Mouse (Mus musculus) kidney, postnatal 10 days (tissue): Measurements from ENCODE around the gene Olfr745.

Experiments
- DNase-seq: peaks from one replicate; pipeline ENCODE4 v3.0.0; 2021; ENCODE audit warnings: mixed read lengths

Gene Olfr745

DNA sequence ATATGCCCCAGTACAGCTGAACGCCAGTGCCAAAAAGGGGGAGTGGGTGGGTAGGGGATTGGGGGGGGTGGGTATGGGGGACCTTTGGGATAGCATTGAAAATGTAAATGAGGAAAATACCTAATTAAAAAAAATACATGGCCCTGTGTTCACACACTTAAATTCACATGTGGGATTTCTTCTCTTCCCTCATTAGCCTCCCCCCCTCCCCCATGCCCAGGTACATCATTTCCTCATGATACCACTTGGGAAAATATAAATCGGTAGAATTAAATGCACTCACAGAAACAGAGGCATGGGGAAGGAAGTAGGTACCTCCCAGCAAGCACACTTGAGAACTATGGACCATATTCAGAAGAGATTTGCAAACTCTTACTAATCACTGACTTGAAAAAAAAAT lies at the start of gene Olfr745:
Gene Olfr745 (plus strand): TSS at position 301 of the 400 bp plus-strand sequence.
- no peak for DNase-seq

DNA sequence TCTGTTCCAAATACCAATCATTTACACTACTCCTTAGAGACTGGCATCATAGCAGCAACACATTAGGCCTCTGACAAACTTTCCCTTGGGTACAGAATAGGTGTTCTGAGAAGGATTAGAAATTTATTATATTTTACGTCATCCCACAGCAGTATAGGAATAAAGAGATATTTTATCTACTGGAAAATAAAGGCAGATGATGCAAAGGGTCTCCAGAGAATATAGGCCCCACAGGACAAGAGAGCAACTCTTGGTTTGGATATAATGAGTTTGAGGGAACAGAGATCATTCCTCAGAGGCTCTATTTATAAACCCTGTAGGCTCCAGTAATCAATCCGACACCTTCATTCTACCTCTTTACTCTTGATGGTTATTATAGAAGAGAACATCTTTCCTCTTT lies 24.6 kb upstream of the Olfr745 start, which contains the start of gene Olfr744:
Gene Olfr744 (plus strand): TSS at position 301 of the 400 bp plus-strand sequence.
- DNase-seq = no peak

DNA sequence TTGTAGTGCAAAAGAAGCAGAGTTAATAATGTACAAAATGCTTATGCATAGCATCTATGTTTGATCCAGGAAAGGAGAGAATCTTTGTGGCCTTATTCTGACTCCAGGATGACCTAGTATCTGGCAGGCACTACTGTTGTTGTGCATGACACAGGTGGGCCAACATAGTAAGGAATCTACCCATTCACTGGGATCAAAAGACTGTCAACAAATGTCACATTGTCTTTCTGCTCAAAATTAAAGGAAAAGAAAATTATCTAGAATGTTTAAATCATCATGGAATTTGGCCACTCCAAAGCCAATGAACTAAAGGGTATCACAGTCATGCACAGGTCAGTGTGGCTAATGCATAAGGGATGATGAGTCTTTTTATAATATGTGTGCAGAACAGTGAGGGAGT lies 7.6 kb downstream of the Olfr745 start, which contains the start of gene Olfr746:
Gene Olfr746 (plus strand): TSS at position 301 of the 400 bp plus-strand sequence.
- no peak for DNase-seq

DNA sequence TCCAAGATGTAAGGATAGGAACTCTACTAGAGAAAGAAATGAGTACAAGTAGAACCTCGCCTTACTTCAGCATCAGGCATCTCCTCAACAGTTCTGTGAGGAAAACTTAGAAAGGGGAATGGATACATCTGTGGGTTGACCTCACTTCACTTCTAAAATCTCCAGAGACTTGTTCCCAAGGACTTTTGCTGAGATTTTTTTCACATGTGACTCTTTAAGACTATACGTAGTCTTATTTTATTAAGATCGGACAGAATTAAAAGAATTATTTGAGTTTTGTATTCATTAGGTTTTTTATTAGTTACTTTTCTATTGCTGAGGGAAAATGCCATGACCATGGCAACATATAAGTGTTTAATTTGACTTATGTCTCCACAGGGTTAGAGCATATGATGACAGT lies 53.9 kb downstream of the Olfr745 start, which contains the start of gene Olfr747:
Gene Olfr747 (minus strand): TSS at position 101 of the 400 bp plus-strand sequence.
- no peak for DNase-seq
